Mouse (Mus musculus) liver (tissue): ENCODE data around the gene Adat1.

Experiments used
- DNase-seq: peaks from one replicate; pipeline ENCODE4 v3.0.0-alpha.2; 2020; ENCODE audit warnings: mixed read lengths

The Adat1 gene

GRCm38 (mm10) chr8:111967246-111967870 is 24.7 kb downstream of the Adat1 start:
- DNase-seq, result peak; percentile 23

DNA sequence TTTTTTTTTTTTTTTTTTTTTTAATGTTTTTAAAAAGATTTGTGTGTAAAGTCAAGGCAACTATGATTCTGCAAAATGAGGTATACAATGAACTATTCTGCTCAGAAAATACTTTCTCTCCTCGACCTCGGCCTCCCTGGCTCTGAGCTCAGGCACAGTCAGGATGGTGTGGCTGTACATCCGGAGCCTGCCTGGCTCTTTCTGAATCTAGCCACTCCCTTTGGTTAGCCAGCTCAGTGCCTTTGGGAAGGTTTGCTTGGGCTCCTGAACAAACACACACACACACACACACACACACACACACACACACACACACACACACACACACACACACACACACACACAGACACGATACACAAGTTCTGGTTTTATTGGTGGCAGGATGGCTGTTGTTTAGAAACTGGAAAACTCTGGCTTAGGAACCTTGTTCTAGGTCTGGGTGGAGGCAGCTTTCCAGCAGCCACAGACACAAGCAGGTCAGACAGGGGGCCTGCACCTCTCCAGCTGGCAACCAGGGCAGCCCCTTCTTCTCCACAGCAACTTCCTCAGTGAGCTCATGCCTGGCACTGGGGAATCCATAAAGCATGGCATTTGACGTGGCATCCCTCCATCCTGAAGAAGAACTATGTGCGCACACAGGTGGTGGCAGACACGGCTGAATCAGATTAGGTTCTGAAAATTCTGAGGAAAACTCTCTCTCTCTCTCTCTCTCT is 27.1 kb downstream of the Adat1 start:
- no peak for DNase-seq

DNA sequence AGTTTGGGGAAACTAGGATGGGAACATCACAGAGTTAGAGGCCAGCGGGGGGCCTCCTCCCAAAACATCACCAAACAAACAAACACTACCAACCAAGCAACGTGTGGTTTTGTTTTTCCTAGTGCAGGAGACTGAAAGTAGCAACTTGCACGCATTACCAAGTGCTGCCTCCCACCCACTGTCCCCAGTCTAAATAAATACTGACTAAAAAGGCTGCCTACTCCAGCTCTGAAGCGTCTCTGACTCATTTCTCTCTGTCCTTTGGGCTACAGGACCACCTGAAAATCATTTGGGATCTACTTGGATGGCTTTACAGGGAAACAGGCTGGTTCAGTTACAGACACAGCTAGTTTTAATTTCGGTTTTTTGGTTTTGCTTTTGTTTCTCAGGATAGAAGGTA is 27.8 kb downstream of the Adat1 start:
- no peak for DNase-seq

DNA sequence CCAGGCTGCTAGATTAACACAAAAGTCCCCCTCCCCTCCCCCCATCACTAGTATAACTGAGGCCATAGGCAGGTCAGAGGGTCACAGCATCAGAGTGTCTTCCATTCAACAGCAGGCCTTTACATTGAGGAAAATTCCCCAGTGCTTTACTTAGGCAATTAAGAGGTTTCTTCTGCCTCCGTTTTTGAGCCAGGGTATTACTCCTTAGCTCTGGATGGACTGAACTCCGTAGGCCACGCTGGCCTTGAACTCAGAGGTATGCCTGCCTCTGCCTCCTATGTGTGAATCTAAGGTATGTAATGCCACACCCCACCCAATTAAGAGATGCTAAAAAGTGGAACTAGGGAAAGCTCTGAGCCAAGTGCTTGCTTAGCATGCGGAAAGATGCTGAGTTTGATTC is 28.6 kb downstream of the Adat1 start:
- DNase-seq, result no peak

DNA sequence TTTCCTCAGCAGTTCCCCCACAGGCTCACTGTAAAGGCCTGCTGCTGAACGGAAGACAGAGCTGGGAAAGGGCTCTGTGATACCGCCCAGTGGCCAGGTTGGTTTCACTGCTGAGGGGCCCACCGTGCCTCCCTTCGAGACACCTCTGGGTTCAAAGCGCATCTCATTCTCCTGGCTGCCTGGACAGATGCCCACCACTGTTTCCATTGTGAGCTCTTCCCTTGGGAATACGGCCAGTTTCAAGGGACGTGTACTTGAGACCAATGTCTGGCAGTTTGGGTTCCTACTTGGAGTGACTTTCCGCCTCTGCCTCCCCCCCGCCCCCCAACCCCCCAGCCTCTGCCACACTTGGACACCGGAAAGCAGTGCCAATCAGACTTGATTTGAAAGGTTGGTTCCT is 29.0 kb downstream of the Adat1 start:
- no peak for DNase-seq

GRCm38 (mm10) chr8:111962589-111962988 is 29.5 kb downstream of the Adat1 start:
- no peak for DNase-seq

- DNase-seq, result no peak
Measured at GRCm38 (mm10) chr8:111961330-111961729, 30.8 kb downstream of the Adat1 start.

DNA sequence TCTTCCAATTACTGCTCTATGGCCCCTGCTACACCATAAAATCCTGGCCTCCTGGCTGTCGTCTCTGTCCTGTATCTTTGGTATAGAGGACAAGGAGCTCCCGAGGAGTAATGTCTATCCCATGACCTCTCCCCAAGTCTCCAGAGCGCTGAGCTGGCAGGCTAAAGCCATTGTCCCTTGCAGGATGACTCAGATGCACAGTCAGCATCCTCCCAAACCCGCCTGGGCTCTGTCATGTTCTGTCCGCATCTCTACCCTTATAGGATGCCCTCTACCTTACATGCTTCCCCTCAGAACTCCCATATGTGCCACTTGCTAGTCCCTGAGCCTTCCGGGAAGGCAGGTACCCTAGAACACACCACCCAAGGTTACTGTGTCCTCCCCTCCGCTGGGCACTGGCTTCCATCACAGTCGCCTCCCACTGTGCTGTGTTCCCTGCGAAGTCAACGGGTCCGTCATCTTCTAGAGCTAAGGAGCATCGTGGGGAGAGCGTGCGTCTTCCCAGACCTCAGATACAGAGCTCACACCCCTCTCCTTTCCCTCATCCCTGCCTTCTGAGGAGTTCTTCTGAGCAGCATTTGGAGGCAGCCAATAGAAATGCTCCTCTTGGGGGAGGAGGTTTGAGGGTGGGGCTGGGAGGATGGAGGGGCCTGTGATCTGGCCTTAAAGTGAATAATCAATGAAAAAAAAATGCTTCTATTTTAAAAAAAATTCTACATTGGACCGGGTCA is 31.3 kb downstream of the Adat1 start:
- no peak for DNase-seq

GRCm38 (mm10) chr8:111957231-111957630 is 34.9 kb downstream of the Adat1 start:
- DNase-seq, result no peak

DNA sequence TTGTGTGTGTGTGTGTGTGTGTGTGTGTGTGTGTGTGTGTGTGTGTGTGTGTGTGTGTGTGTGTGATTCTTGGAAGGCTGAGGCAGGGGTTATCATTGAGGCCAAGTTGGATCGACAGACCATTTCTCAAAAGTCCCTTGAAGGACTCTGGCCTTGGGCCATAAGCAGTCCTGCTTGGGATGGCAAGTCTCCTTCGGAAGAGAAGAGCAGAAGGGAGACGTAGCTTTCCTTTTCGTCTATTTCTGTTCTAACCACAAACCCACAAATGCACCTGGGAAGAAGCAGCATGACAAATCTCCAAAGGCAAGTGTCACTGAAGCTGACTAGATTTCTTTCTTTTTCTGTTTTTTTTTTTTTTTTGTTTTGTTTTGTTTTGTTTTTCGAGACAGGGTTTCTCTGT is 36.2 kb downstream of the Adat1 start:
- DNase-seq, result no peak

DNA sequence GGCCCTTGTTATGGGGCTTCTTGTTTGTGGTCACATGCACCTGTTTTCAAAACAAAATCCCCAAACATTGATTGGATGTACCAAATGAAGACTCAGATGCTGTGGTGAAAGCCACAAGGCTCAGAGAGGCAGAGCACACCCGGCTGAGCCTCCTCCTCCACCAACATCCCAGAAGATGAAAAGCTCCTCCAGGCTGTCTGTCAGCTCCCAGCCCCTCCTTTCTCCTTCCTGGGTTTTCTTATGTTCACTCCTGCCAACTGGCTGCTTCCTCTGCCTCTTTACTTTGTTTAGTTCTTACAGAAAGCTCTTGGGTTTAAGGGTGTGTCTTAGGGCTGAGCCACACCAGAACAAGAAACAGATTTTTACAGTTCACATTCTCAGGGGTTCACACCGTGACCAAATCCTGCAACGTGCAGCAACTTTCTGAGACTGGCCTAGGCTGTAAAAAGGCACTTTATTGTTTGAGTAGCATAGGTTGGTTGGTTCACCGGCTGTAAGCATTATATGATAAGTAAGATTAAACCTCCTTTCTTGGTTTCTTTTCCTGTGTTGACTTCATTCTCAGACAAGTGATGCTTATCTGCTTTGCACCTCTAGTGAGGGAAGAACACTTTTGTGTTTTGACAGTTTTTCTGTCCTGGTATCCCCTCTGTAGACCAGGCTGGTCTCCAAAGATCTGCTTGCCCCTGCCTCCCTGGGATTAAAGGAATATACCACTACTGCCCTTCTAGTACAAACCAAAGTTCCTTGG is 37.1 kb downstream of the Adat1 start:
- no peak for DNase-seq

GRCm38 (mm10) chr8:111951936-111952335 is 40.2 kb downstream of the Adat1 start:
- no peak for DNase-seq

GRCm38 (mm10) chr8:111951317-111951716 is 40.8 kb downstream of the Adat1 start:
- no peak for DNase-seq

GRCm38 (mm10) chr8:111950846-111951245 is 41.3 kb downstream of the Adat1 start:
- DNase-seq, result no peak

GRCm38 (mm10) chr8:111947954-111948353 is 44.1 kb downstream of the Adat1 start:
- no peak for DNase-seq

GRCm38 (mm10) chr8:111947144-111947543 is 45.0 kb downstream of the Adat1 start:
- no peak for DNase-seq

GRCm38 (mm10) chr8:111943544-111943943 is 48.6 kb downstream of the Adat1 start:
- DNase-seq, result no peak

- peak; percentile 61 for DNase-seq
Measured at GRCm38 (mm10) chr8:111941101-111941454, 51.0 kb downstream of the Adat1 start.

GRCm38 (mm10) chr8:111940171-111941100 is 51.7 kb downstream of the Adat1 start, which contains the start of gene Gabarapl2:
Gabarapl2 (plus strand) TSS chr8:111940703.
- peak; percentile 98 for DNase-seq

- DNase-seq, result peak; percentile 89
Measured at GRCm38 (mm10) chr8:111939516-111940142, 52.5 kb downstream of the Adat1 start.
